Mouse (Mus musculus) forebrain, embryonic 15.5 days (tissue): ENCODE data around the gene Mog. TPM values are rescaled to one million over a fixed set of nuclear protein-coding genes. Genes with fewer than 3 reads are reported as not detected.

Experiments used
- ATAC-seq: fragments of 200-750 bp; cut with Nextera tagmentation; replicated peaks from 2 replicates; pipeline ENCODE4 v1.8.0; 2017; ENCODE audit warnings: mild to moderate bottlenecking, moderate TSS enrichment, moderate library complexity
- H3K27ac ChIP-seq: fragments of 300-500 bp; sonication (generic); replicated peaks from 2 replicates; pipeline ENCODE4 v1.5.1; 2015; ENCODE audit warnings: mild to moderate bottlenecking, inconsistent platforms
- H3K27me3 ChIP-seq: fragments of 300-500 bp; sonication (generic); 2 replicates; pipeline ENCODE4 v1.6.1; 2015; ENCODE audit warnings: inconsistent platforms
- H3K36me3 ChIP-seq: fragments of 300-500 bp; sonication (generic); 2 replicates; pipeline ENCODE4 v1.6.1; 2015; ENCODE audit warnings: mild to moderate bottlenecking, inconsistent platforms
- H3K4me1 ChIP-seq: fragments of 300-500 bp; sonication (generic); 2 replicates; pipeline ENCODE4 v1.6.1; 2015; ENCODE audit warnings: inconsistent platforms
- H3K4me2 ChIP-seq: fragments of 300-500 bp; sonication (generic); replicated peaks from 2 replicates; pipeline ENCODE4 v1.6.1; 2015; ENCODE audit warnings: mild to moderate bottlenecking, inconsistent platforms
- H3K4me3 ChIP-seq: fragments of 300-500 bp; sonication (generic); 2 replicates; pipeline ENCODE4 v1.5.1; 2015; ENCODE audit warnings: mild to moderate bottlenecking, inconsistent platforms
- H3K9ac ChIP-seq: fragments of 300-500 bp; sonication (generic); replicated peaks from 2 replicates; pipeline ENCODE4 v1.6.1; 2015; ENCODE audit warnings: mild to moderate bottlenecking, inconsistent platforms
- H3K9me3 ChIP-seq: fragments of 300-500 bp; sonication (generic); 2 replicates; pipeline ENCODE4 v1.6.1; 2016; ENCODE audit warnings: inconsistent platforms
- WGBS: fragments of 180-500 bp; shearing (Covaris S2); methylation state at CpG from one replicate; pipeline ENCODE4 v1.1.7; 2015; ENCODE audit warnings: mixed read lengths; 5-methylcytosine and 5-hydroxymethylcytosine counted together
- polyA plus RNA-seq: library from polyadenylated mRNA; unstranded; fragments of >200 nt; fragmentation: Nextera tagmentation; extraction: Ambion mirVana; gene quantifications from 2 replicates; pipeline ENCODE4 v1.2.1, GENCODE M21; 2015

Mog gene
- 1.9 and 2.4 TPM in 2 replicates for polyA plus RNA-seq

- H3K27me3 ChIP-seq, result no peaks in the 10 kb centered on the region
- H3K9me3 ChIP-seq, result no peaks in the 10 kb centered on the region
- H3K4me3 ChIP-seq, result no peak within 1 kb of the TSS
- peaks cover 3% of the 10 kb centered on the region; the same call in 1 of the 2 replicates for H3K4me1 ChIP-seq
- H3K9ac ChIP-seq, result no peak within 1 kb of the TSS
- no peaks in the 10 kb centered on the region for H3K36me3 ChIP-seq
- no peak for ATAC-seq
- 75% methylated on average over 9 of the region's 9 CpGs for WGBS
- no peak within 1 kb of the TSS for H3K4me2 ChIP-seq
- no peak within 1 kb of the TSS for H3K27ac ChIP-seq
Observed at GRCm38 (mm10) chr17:37022628-37023576, at the start of gene Mog. Mog (minus strand) TSS chr17:37023398.

- Histone ChIP-seq H3K36me3 (peaks cover 67% of the 10 kb centered on the region), H3K27ac (peak overlapping the region; percentile 77)
- 24% methylated on average over 11 of the region's 11 CpGs for WGBS
Observed at GRCm38 (mm10) chr17:37072730-37073276, 49.6 kb upstream of the Mog start.

GRCm38 (mm10) chr17:37072080-37072729 lies 49.0 kb upstream of the Mog start:
- no peak overlapping the region for H3K9ac ChIP-seq
- H3K4me3 ChIP-seq, result no peak overlapping the region
- H3K27me3 ChIP-seq, result no peaks in the 10 kb centered on the region
- H3K9me3 ChIP-seq, result no peaks in the 10 kb centered on the region
- H3K4me1 ChIP-seq, result 0 out of 2 replicates have a peak, but pooled peaks cover 6% of the 10 kb centered on the region
- ATAC-seq, result 0 out of 2 replicates have a peak, but pooled peaks have one; percentile 33
- no peak overlapping the region for H3K4me2 ChIP-seq
- H3K27ac ChIP-seq, result peak overlapping the region; percentile 77
- 48% methylated on average over 12 of the region's 12 CpGs for WGBS
- peaks cover 73% of the 10 kb centered on the region for H3K36me3 ChIP-seq

More at GRCm38 (mm10) chr17:37072730-37073276, 49.6 kb upstream of the Mog start:
- Histone ChIP-seq H3K4me1 (0 out of 2 replicates have a peak, but pooled peaks cover 6% of the 10 kb centered on the region), H3K9me3 (no peaks in the 10 kb centered on the region), H3K27me3 (no peaks in the 10 kb centered on the region), H3K4me2 (no peak overlapping the region), H3K4me3 (no peak overlapping the region), H3K9ac (no peak overlapping the region)
- ATAC-seq, result peak; percentile 31; the same call in 1 of the 2 replicates

DNA sequence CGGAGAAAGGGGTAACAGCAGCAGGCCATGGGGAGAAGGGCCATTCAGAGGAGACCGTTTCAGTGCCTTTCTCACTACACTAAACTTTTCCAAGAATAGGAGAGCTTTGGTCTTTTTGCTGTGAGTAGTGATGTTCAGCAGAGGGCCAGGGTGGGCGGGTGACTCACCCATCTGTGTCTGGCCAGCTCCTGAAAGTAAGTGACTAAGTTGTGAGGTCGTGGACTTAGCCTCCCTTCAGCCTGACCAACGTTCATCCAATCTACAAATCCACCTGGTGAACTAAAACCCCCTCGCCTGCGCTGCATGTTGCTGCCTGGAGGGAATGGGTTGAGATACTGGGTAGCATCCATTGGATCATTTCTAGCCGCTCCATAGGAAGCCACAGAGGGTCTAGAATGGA lies 46.9 kb upstream of the Mog start:
- 0 out of 2 replicates have a peak, but pooled peaks cover 6% of the 10 kb centered on the region for H3K4me1 ChIP-seq
- H3K4me2 ChIP-seq, result no peak overlapping the region
- H3K27me3 ChIP-seq, result no peaks in the 10 kb centered on the region
- 90% methylated on average over 8 of the region's 8 CpGs for WGBS
- H3K27ac ChIP-seq, result no peak overlapping the region
- H3K9me3 ChIP-seq, result no peaks in the 10 kb centered on the region
- no peak overlapping the region for H3K9ac ChIP-seq
- no peak overlapping the region for H3K4me3 ChIP-seq
- peaks cover 81% of the 10 kb centered on the region for H3K36me3 ChIP-seq
- no peak for ATAC-seq

GRCm38 (mm10) chr17:37067861-37068260 lies 44.7 kb upstream of the Mog start:
- Histone ChIP-seq H3K27me3 (no peaks in the 10 kb centered on the region), H3K4me2 (no peak overlapping the region), H3K4me1 (peaks cover 19% of the 10 kb centered on the region), H3K36me3 (peaks cover 86% of the 10 kb centered on the region), H3K9ac (no peak overlapping the region), H3K9me3 (no peaks in the 10 kb centered on the region), H3K27ac (no peak overlapping the region), H3K4me3 (no peak overlapping the region)
- 70% methylated on average over 1 of the region's 1 CpGs for WGBS
- ATAC-seq, result no peak

DNA sequence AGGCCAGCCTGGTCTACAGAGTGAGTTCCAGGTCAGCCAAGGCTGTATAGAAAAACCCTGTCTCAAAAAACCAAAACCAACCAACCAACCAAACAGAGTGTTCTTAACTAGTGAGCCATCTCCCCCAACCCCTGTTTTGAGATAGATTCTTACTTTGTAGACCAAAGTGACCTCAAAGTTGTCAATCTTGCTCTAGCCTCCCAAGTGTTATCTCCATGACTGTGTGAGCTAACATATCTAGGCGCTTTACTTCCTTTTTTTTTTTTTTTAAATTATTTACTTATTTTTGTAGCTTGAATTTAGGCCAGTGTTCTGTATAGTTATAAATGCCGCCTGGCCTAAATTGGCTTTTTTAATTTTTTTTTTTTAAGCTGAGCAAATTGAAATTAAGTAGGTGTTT lies 42.8 kb upstream of the Mog start:
- peaks cover 93% of the 10 kb centered on the region for H3K36me3 ChIP-seq
- no peak overlapping the region for H3K9ac ChIP-seq
- H3K9me3 ChIP-seq, result no peaks in the 10 kb centered on the region
- 97% methylated on average over 2 of the region's 2 CpGs for WGBS
- peaks cover 29% of the 10 kb centered on the region for H3K4me1 ChIP-seq
- no peak overlapping the region for H3K4me2 ChIP-seq
- no peak overlapping the region for H3K27ac ChIP-seq
- H3K27me3 ChIP-seq, result no peaks in the 10 kb centered on the region
- no peak for ATAC-seq
- no peak overlapping the region for H3K4me3 ChIP-seq

DNA sequence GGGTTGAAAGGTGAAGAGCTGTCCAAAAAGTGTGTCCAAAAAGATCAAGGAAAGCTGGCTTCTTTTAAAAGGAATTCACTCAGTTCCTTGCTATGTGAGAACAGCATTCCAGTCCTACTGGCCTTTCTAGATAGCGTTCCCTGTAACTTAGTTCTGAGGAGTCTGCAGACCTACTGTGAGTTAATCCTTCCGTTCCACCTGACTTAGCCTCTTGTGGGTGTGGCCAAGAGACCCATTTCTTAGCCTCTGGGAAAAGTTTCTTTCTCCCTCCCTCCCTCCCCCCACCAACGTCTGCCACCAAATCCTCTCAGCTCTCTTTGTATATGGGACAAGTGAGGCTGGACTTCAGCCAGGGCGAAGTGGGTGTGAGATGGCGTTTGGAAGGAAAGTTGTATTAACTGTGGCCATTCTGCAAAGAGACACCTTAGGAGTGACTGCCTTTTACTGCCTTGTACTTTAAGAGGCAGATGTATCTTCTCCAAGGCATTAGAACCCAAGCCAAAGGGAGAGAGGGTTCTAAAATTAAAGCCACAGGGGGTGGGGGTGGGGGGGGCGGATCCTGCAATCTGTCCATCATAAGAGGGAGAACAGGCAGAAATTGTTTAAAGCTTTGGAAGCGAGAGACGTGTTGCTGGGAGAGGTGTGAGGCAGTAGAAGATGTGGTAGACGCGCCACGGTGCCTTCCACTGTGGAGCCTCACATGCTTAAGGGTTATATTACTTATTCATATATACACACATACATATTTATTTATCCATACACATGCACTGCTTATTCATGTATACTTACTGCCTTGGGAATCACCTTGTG lies 40.7 kb upstream of the Mog start:
- peak; percentile 49 for ATAC-seq
- no peak overlapping the region for H3K4me2 ChIP-seq
- no peak overlapping the region for H3K9ac ChIP-seq
- peaks cover 88% of the 10 kb centered on the region for H3K36me3 ChIP-seq
- H3K27me3 ChIP-seq, result no peaks in the 10 kb centered on the region
- WGBS, result 43% methylated on average over 11 of the region's 11 CpGs
- no peak overlapping the region for H3K4me3 ChIP-seq
- no peaks in the 10 kb centered on the region for H3K9me3 ChIP-seq
- peaks cover 29% of the 10 kb centered on the region for H3K4me1 ChIP-seq
- no peak overlapping the region for H3K27ac ChIP-seq

DNA sequence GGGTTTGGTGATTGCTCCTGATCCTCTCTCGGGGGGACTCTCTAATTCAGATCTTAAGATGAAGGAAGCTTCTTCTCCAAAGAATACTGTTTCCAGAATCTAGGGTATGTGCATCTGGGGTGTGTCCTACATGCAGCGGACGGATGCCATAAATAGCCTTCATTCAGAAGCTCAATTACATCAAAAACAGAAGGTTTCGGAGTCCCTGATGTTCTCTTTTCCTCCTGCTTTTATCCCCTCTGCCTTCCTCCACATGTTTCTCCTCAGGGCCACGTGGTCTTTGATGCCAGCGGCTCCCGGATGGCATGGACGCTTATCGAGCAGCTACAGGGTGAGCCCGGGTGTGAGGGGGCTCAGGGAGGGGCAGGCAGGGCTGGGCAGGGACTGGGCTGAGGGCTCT lies 39.9 kb upstream of the Mog start:
- H3K27ac ChIP-seq, result no peak overlapping the region
- H3K4me2 ChIP-seq, result no peak overlapping the region
- H3K9ac ChIP-seq, result no peak overlapping the region
- H3K4me3 ChIP-seq, result no peak overlapping the region
- H3K9me3 ChIP-seq, result no peaks in the 10 kb centered on the region
- WGBS, result 56% methylated on average over 10 of the region's 10 CpGs
- H3K36me3 ChIP-seq, result peaks cover 91% of the 10 kb centered on the region
- no peak for ATAC-seq
- H3K4me1 ChIP-seq, result peaks cover 29% of the 10 kb centered on the region
- no peaks in the 10 kb centered on the region for H3K27me3 ChIP-seq

DNA sequence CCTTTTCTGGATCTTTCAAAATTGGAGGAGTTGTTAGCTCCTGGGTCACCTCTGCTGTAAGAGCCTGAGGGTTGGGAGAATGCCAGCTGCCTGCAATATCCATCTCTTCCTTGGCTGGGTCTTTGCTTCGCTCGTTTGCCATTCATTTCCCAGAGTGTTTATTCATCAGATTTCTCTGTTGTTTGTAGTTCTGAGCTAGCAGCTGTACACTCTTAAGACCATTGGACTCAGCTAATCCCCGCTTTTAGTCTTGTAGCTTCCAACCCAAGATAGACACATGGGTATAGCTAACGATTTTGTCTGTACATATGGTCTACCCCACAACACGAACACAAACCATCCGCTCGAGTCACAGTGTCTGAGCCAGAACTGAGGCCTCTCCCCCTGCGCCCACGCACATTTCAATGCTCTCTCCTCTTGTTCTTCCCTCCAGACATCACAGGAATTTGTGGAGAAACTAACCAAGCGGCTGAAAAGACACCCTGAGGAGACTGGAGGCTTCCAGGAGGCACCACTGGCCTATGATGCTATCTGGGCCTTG lies 39.0 kb upstream of the Mog start:
- Histone ChIP-seq H3K4me1 (peaks cover 29% of the 10 kb centered on the region), H3K4me2 (no peak overlapping the region), H3K9me3 (no peaks in the 10 kb centered on the region), H3K27me3 (no peaks in the 10 kb centered on the region), H3K4me3 (no peak overlapping the region), H3K27ac (peak overlapping the region; percentile 55), H3K9ac (no peak overlapping the region), H3K36me3 (peaks cover 87% of the 10 kb centered on the region)
- ATAC-seq, result peak; percentile 59; the same call in 1 of the 2 replicates
- 42% methylated on average over 10 of the region's 10 CpGs for WGBS

DNA sequence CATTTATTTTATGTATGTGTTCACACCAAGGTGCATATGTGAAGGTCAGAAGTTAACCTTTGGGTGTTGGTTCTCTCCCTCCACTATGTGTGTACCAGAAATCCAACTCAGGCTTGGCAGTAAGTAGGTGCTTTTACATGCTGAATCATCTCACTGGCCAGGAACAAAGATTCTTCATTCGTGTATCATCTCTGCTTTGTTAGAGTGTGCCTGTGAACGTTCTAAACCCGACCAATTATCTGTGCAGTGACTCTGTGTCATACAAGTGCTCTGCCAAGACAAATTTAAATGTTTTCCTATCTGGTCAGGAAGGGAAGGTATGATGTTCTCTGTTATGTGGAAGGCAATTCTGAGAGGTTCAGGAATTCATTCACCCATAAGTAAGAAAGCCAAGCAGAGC lies 38.2 kb upstream of the Mog start:
- Histone ChIP-seq H3K27me3 (no peaks in the 10 kb centered on the region), H3K27ac (peak overlapping the region; percentile 55; the same call in 1 of the 2 replicates), H3K4me3 (no peak overlapping the region), H3K4me1 (peaks cover 33% of the 10 kb centered on the region), H3K9me3 (no peaks in the 10 kb centered on the region), H3K4me2 (no peak overlapping the region), H3K9ac (no peak overlapping the region), H3K36me3 (peaks cover 84% of the 10 kb centered on the region)
- WGBS, result 46% methylated on average over 3 of the region's 3 CpGs
- ATAC-seq, result no peak

DNA sequence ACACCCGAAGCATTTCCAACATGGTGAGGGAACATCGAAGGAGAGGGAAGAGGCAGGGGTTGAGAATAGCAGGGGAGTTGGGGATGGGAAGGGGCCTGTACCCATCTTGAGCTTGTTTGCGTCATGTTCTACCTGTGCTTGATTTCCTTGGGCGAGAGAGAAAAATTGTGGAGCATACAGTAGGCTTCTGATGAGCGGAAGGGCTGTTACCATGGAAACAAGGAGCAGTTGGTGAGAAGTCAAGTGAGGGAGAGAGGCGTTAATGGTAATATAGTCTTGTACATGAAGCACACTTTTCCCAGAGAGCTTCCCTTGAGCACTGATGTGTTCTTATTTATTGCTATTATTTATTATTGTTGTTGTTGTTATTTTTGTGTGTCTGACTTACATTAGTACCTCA lies 33.8 kb upstream of the Mog start:
- Histone ChIP-seq H3K4me2 (no peak overlapping the region), H3K4me1 (peaks cover 27% of the 10 kb centered on the region), H3K4me3 (no peak overlapping the region), H3K27ac (peak overlapping the region; percentile 46; the same call in 1 of the 2 replicates), H3K9me3 (no peaks in the 10 kb centered on the region), H3K36me3 (peaks cover 69% of the 10 kb centered on the region), H3K9ac (no peak overlapping the region), H3K27me3 (no peaks in the 10 kb centered on the region)
- ATAC-seq, result no peak; the same call in 1 of the 2 replicates
- WGBS, result 62% methylated on average over 6 of the region's 6 CpGs
